Mouse (Mus musculus) embryonic facial prominence, embryonic 15.5 days (tissue): ENCODE data around the gene Cela3a. TPM values are rescaled to one million over a fixed set of nuclear protein-coding genes. Genes with fewer than 3 reads are reported as not detected.
"Not testable (repeated sequence)": the region's sequence is repeated elsewhere in the genome, so short reads cannot be mapped to it uniquely, and the experiment has no call there.

ENCODE experiments used
- ATAC-seq: fragments of 200-750 bp; cut with Nextera tagmentation; 2 replicates; pipeline ENCODE4 v1.8.0; 2017; ENCODE audit warnings: low read depth, moderate TSS enrichment; ENCODE audit not compliant: insufficient number of reproducible peaks, low FRiP score, low TSS enrichment
- H3K27ac ChIP-seq: fragments of 300-500 bp; sonication (generic); replicated peaks from 2 replicates; pipeline ENCODE4 v1.5.1; 2015; ENCODE audit warnings: mild to moderate bottlenecking, inconsistent platforms
- H3K27me3 ChIP-seq: fragments of 300-500 bp; sonication (generic); 2 replicates; pipeline ENCODE4 v1.6.1; 2015; ENCODE audit warnings: inconsistent platforms
- H3K36me3 ChIP-seq: fragments of 300-500 bp; sonication (generic); 2 replicates; pipeline ENCODE4 v1.6.1; 2015; ENCODE audit warnings: mild to moderate bottlenecking, inconsistent platforms
- H3K4me1 ChIP-seq: fragments of 300-500 bp; sonication (generic); 2 replicates; pipeline ENCODE4 v1.6.1; 2015; ENCODE audit warnings: inconsistent platforms
- H3K4me2 ChIP-seq: fragments of 300-500 bp; sonication (generic); replicated peaks from 2 replicates; pipeline ENCODE4 v1.6.1; 2015; ENCODE audit warnings: mild to moderate bottlenecking, inconsistent platforms
- H3K4me3 ChIP-seq: fragments of 300-500 bp; sonication (generic); replicated peaks from 2 replicates; pipeline ENCODE4 v1.5.1; 2015; ENCODE audit warnings: mild to moderate bottlenecking, inconsistent platforms
- H3K9ac ChIP-seq: fragments of 300-500 bp; sonication (generic); 2 replicates; pipeline ENCODE4 v1.6.1; 2015; ENCODE audit warnings: inconsistent platforms
- H3K9me3 ChIP-seq: fragments of 300-500 bp; sonication (generic); replicated peaks from 2 replicates; pipeline ENCODE4 v1.6.1; 2016; ENCODE audit warnings: inconsistent platforms
- WGBS: fragments of 180-500 bp; shearing (Covaris S2); methylation state at CpG from one replicate; pipeline ENCODE4 v1.1.7; 2015; 5-methylcytosine and 5-hydroxymethylcytosine counted together
- polyA plus RNA-seq: library from polyadenylated mRNA; unstranded; fragments of >200 nt; fragmentation: Nextera tagmentation; extraction: Ambion mirVana; gene quantifications from 2 replicates; pipeline ENCODE4 v1.2.1, GENCODE M21; 2015

The Cela3a gene
- polyA plus RNA-seq, 1 experiment from 2014 or later: not detected

- H3K9ac ChIP-seq, H3K4me1 ChIP-seq, H3K27me3 ChIP-seq, H3K36me3 ChIP-seq, H3K4me3 ChIP-seq, H3K27ac ChIP-seq, H3K9me3 ChIP-seq, ATAC-seq, H3K4me2 ChIP-seq: not testable (repeated sequence)
- WGBS: 68% methylated on average over 7 of the region's 7 CpGs
Measured at GRCm38 (mm10) chr4:137412185-137412709, 2.7 kb upstream of the Cela3a start.

DNA sequence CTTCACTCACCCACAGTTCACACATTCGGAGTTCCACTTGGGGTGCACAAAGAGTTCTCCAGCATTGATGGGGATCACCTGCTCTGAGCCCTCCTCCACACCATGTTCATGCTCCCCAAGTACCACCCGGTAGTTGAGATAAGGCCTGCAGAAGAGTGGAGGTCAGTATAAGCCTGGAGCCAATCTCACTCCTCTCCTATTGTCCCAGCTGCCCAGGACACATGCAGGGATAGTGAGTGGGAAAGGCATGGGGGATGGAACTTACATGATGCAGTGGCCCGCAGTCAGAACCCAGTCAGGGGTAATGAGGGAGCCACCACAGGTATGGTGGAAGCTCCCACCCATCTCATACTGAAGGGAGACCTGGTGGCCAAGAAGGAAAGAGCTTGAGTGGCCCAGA, 4.0 kb downstream of the Cela3a start:
- 94% methylated on average over 3 of the region's 3 CpGs for WGBS

GRCm38 (mm10) chr4:137396641-137397525, 12.7 kb downstream of the Cela3a start:
- H3K9ac ChIP-seq: no peak overlapping the region
- no peaks in the 10 kb centered on the region for H3K36me3 ChIP-seq
- WGBS: 76% methylated on average over 15 of the region's 15 CpGs
- H3K4me1 ChIP-seq: 0 out of 2 replicates have a peak, but pooled peaks cover 3% of the 10 kb centered on the region
- no peaks in the 10 kb centered on the region for H3K9me3 ChIP-seq
- H3K27me3 ChIP-seq: no peaks in the 10 kb centered on the region
- no peak for ATAC-seq
- H3K27ac ChIP-seq: no peak overlapping the region
- H3K4me2 ChIP-seq: no peak overlapping the region
- no peak overlapping the region for H3K4me3 ChIP-seq

More for the DNA sequence above, 4.0 kb downstream of the Cela3a start:
- H3K4me3 ChIP-seq: no peak overlapping the region
- H3K4me2 ChIP-seq: no peak overlapping the region
- no peaks in the 10 kb centered on the region for H3K4me1 ChIP-seq
- H3K27ac ChIP-seq: no peak overlapping the region
- no peak for ATAC-seq
- no peaks in the 10 kb centered on the region for H3K27me3 ChIP-seq
- H3K36me3 ChIP-seq: no peaks in the 10 kb centered on the region
- no peak overlapping the region for H3K9ac ChIP-seq
- H3K9me3 ChIP-seq: no peaks in the 10 kb centered on the region

DNA sequence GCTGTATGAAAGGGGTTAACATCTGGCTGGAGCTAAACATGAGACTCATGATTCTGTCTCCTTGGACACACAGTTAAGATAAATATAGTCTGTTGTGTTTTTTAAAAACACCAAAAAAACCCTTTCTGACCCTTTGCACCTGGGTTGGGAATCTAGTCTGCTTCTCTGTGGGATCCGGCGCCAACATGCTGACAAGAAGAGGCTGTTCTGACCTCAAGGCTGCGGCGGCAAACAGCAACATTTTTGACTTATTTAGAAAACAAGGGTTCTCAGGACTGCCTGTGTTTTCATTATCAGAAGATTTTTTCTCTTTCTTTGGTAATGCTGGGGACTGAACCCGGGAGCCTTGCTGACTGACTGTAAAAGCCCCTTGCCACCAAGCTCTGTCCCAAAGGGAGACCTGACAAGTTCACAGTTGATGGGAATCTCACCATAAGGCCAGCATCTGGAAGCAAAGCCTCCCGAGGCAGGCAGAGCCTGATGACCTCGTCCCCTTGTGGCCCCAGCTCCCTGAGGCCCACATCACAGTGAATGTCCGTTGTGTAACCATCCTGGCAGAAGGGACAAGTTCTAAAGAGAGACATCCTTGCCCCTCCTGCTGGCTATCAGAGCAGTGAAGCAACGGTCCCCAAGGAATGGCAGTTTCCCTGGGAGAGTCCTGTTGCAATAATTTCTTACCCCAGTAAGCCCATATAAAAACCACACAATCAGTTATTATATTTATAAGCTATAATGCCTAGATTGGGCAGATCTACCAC, 16.0 kb downstream of the Cela3a start:
- Histone ChIP-seq H3K4me3 (no peak overlapping the region), H3K36me3 (no peaks in the 10 kb centered on the region), H3K9ac (no peak overlapping the region), H3K4me2 (no peak overlapping the region), H3K4me1 (peaks cover 10% of the 10 kb centered on the region; the same call in 1 of the 2 replicates), H3K9me3 (no peaks in the 10 kb centered on the region), H3K27ac (no peak overlapping the region), H3K27me3 (no peaks in the 10 kb centered on the region)
- ATAC-seq: no peak
- 59% methylated on average over 9 of the region's 9 CpGs for WGBS

DNA sequence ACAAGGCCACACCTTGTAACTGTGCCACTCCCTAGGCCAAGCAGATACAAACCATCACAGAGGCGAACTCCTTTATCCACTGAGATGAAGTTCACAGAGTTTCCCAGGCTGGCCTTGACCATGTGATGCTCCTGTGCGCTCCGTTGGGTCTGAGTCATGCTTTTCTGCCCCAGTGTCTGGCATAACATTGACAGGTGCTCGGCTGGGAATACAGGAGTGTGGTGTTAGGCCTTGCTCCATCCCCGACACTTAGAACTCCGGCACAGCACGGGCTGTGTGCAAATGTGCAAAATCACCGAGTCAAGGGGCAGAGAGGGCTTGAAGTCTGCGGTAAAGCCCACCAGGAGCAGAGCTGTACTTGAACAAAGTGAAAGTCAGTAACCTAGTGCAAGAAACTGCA, 16.7 kb downstream of the Cela3a start:
- Histone ChIP-seq H3K27ac (no peak overlapping the region), H3K4me1 (peaks cover 10% of the 10 kb centered on the region; the same call in 1 of the 2 replicates), H3K9ac (no peak overlapping the region), H3K4me2 (no peak overlapping the region), H3K9me3 (no peaks in the 10 kb centered on the region), H3K36me3 (no peaks in the 10 kb centered on the region), H3K4me3 (no peak overlapping the region), H3K27me3 (no peaks in the 10 kb centered on the region)
- WGBS: 83% methylated on average over 9 of the region's 9 CpGs
- no peak for ATAC-seq

GRCm38 (mm10) chr4:137391287-137391686, 18.3 kb downstream of the Cela3a start:
- WGBS: 89% methylated on average over 3 of the region's 3 CpGs
- no peak for ATAC-seq
- Histone ChIP-seq H3K36me3 (no peaks in the 10 kb centered on the region), H3K9ac (no peak overlapping the region), H3K4me1 (peaks cover 12% of the 10 kb centered on the region; the same call in 1 of the 2 replicates), H3K4me3 (no peak overlapping the region), H3K4me2 (no peak overlapping the region), H3K27me3 (no peaks in the 10 kb centered on the region), H3K9me3 (no peaks in the 10 kb centered on the region), H3K27ac (no peak overlapping the region)

DNA sequence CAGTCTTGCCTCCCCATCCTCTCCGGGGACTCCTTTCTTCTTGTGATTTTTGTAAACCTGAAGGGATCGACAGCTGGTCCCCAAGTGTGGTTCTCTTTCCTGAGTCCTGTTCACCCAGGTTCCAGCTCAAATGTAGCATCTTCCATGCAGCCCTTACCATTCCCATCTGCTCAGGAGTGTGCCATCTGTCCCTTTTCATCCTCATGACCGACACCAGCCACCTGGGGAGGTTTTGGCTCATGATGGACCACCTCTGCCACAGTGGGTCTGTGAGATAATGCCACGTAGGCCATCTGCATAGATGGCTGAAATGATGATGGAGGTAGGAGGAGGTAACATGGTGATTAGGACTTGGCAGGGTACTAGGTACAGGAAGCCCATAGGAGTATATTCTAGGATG, 19.4 kb downstream of the Cela3a start:
- Histone ChIP-seq H3K4me2 (no peak overlapping the region), H3K9me3 (no peaks in the 10 kb centered on the region), H3K4me1 (peaks cover 12% of the 10 kb centered on the region; the same call in 1 of the 2 replicates), H3K36me3 (no peaks in the 10 kb centered on the region), H3K9ac (no peak overlapping the region), H3K27me3 (no peaks in the 10 kb centered on the region), H3K4me3 (no peak overlapping the region), H3K27ac (no peak overlapping the region)
- WGBS: 87% methylated on average over 4 of the region's 4 CpGs
- no peak for ATAC-seq

DNA sequence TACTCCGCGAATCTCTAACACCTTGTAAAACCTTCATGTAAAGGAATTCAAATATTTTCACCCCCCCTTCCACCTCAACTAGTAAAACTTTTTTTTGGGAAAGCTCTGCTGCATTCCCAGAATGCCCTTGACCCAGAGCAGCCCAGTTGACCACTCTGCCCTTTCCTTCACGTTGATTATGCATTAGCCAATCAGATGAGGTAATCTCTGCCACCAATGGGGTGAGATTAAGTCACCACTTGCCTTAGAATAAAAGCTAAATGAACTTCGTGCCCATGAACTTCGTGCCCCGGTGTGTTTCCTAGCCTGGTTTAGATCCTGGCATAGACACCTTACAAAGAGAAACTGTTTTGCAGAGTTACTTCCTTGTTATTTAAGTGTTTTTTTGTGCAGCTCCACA, 20.6 kb downstream of the Cela3a start:
- H3K9ac ChIP-seq: peak overlapping the region; percentile 68
- ATAC-seq: no peak
- H3K27ac ChIP-seq: peak overlapping the region; percentile 93
- H3K9me3 ChIP-seq: no peaks in the 10 kb centered on the region
- H3K27me3 ChIP-seq: no peaks in the 10 kb centered on the region
- peak overlapping the region; percentile 76 for H3K4me3 ChIP-seq
- H3K4me2 ChIP-seq: peak overlapping the region; percentile 51
- 47% methylated on average over 6 of the region's 6 CpGs for WGBS
- H3K4me1 ChIP-seq: peaks cover 12% of the 10 kb centered on the region; the same call in 1 of the 2 replicates
- no peaks in the 10 kb centered on the region for H3K36me3 ChIP-seq

GRCm38 (mm10) chr4:137388059-137388794, 21.4 kb downstream of the Cela3a start:
- Histone ChIP-seq H3K4me3 (peak overlapping the region; percentile 76), H3K4me1 (peaks cover 12% of the 10 kb centered on the region; the same call in 1 of the 2 replicates), H3K36me3 (no peaks in the 10 kb centered on the region), H3K9me3 (no peaks in the 10 kb centered on the region), H3K4me2 (peak overlapping the region; percentile 51), H3K27ac (peak overlapping the region; percentile 93), H3K9ac (peak overlapping the region; percentile 68), H3K27me3 (no peaks in the 10 kb centered on the region)
- WGBS: 1% methylated on average over 46 of the region's 46 CpGs
- peak; percentile 93 for ATAC-seq

GRCm38 (mm10) chr4:137387482-137388058, 22.0 kb downstream of the Cela3a start:
- Histone ChIP-seq H3K9ac (peak overlapping the region; percentile 68), H3K4me1 (peaks cover 9% of the 10 kb centered on the region; the same call in 1 of the 2 replicates), H3K27ac (peak overlapping the region; percentile 93), H3K4me2 (peak overlapping the region; percentile 51), H3K36me3 (no peaks in the 10 kb centered on the region), H3K4me3 (peak overlapping the region; percentile 76), H3K27me3 (no peaks in the 10 kb centered on the region), H3K9me3 (no peaks in the 10 kb centered on the region)
- no peak; the same call in 1 of the 2 replicates for ATAC-seq
- under 1% methylated on average over 20 of the region's 20 CpGs for WGBS
